Mouse (Mus musculus): ENCODE measurements around the gene She. TPM values are rescaled to one million over a fixed set of nuclear protein-coding genes. Genes with fewer than 3 reads are reported as not detected.

Gene She
- polyA plus RNA-seq, 1 experiment from 2014 or later: 2.8 TPM

DNA sequence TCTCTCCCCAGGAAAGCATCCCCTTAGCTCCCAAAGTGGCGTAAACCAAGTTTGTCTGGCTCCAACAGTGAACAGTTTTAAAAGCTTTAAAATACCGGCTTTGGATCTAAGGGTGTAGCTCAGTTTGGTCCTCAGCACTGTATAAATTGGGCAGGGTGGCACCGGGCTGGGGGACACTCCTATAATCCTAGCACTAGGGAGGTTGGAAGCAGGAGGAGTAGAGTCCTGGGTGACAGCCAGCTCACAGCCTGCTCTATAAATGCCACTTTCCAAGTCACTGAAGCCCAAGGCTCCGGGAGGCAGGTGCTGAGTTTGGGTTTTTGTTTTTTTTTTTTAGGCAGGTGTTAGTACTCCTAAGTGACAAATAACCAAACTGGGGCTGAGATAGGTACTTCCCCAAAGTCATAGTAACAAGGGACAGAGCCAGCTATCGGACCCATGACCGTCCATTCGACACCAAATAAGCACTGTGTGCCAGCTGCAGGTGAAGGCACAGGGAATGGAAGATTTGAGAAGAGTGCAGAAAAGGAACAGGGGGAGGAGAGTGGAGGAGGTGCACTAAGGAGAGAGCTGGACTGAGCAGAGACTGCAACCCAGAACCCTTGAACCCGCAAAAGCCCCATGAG is 51.5 kb downstream of the She start:
- H3K4me1 ChIP-seq (replicated peaks; ENCODE audit: control insufficient read depth, insufficient read depth, low read length): no peaks in the 10 kb centered on the region
- no peak overlapping the region for H3K9ac ChIP-seq
- H3K27ac ChIP-seq: no peak overlapping the region
- no peaks in the 10 kb centered on the region for H3K36me3 ChIP-seq (replicated peaks; ENCODE audit: control insufficient read depth, insufficient read depth)
- H3K9me3 ChIP-seq (ENCODE audit: control insufficient read depth, low read length): no peaks in the 10 kb centered on the region
- no peak for DNase-seq (ENCODE audit: low spot score)
- ATAC-seq (ENCODE audit: low FRiP score): no peak
- no peak overlapping the region for H3K4me3 ChIP-seq (replicated peaks; ENCODE audit: low read length)
- WGBS: 76% methylated on average over 8 of the region's 8 CpGs
- H3K27me3 ChIP-seq (ENCODE audit: control insufficient read depth, insufficient read depth, low read length): no peaks in the 10 kb centered on the region
- no peak overlapping the region for H3K4me2 ChIP-seq (replicated peaks)

DNA sequence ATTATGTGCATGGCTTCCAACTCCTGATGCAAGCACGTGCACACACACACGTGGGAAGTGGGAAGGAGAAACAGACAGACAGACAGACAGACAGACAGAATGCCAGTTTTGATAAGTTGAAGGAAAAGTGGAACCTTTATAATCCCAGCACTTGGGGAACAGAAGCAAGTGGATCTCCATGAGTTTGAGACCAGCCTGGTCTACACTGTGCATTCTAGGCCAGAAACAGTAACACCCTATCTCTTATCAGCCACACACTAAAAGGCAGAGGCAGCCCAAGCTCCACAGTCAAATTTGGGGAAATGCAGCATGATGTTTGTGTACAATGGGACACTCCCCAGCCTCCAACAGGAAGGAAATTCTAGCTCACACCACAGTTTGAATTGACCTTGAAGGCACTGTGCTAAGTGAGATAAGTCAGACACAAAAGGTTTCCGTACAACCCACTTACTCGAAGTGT is 52.4 kb downstream of the She start:
- Histone ChIP-seq H3K4me2 (replicated peaks) (no peak overlapping the region), H3K9ac (no peak overlapping the region), H3K9me3 (ENCODE audit: control insufficient read depth, low read length) (no peaks in the 10 kb centered on the region), H3K4me1 (replicated peaks; ENCODE audit: control insufficient read depth, insufficient read depth, low read length) (no peaks in the 10 kb centered on the region), H3K36me3 (replicated peaks; ENCODE audit: control insufficient read depth, insufficient read depth) (no peaks in the 10 kb centered on the region), H3K27ac (no peak overlapping the region), H3K27me3 (ENCODE audit: control insufficient read depth, insufficient read depth, low read length) (no peaks in the 10 kb centered on the region), H3K4me3 (replicated peaks; ENCODE audit: low read length) (no peak overlapping the region)
- ATAC-seq (ENCODE audit: low FRiP score): no peak
- 92% methylated on average over 4 of the region's 4 CpGs for WGBS
- DNase-seq (ENCODE audit: low spot score): no peak

DNA sequence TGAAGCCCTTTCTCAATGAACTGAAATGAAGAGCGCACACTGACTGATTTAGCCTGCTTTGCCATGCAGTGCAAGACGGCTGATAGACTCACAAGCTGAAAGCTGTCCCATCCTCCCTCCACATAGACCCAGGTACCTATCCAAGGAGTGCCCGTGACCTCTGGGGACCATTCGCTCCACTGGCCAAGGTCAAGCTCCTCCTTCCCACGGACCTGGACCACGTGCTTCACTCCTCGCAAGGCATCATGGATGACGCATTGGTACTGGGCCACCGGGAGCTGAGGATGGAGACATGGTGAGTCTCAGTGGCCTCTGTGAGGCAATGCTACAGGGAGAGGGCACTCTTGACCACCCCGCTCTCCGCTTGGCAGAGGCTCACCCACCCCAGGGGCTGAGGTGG is 54.6 kb downstream of the She start:
- Histone ChIP-seq H3K9me3 (ENCODE audit: control insufficient read depth, low read length) (no peaks in the 10 kb centered on the region), H3K9ac (no peak overlapping the region), H3K4me2 (replicated peaks) (no peak overlapping the region), H3K4me1 (replicated peaks; ENCODE audit: control insufficient read depth, insufficient read depth, low read length) (no peaks in the 10 kb centered on the region), H3K27me3 (ENCODE audit: control insufficient read depth, insufficient read depth, low read length) (no peaks in the 10 kb centered on the region), H3K4me3 (replicated peaks; ENCODE audit: low read length) (no peak overlapping the region), H3K36me3 (replicated peaks; ENCODE audit: control insufficient read depth, insufficient read depth) (no peaks in the 10 kb centered on the region), H3K27ac (no peak overlapping the region)
- ATAC-seq (ENCODE audit: low FRiP score): no peak
- no peak for DNase-seq (ENCODE audit: low spot score)
- 95% methylated on average over 11 of the region's 11 CpGs for WGBS

DNA sequence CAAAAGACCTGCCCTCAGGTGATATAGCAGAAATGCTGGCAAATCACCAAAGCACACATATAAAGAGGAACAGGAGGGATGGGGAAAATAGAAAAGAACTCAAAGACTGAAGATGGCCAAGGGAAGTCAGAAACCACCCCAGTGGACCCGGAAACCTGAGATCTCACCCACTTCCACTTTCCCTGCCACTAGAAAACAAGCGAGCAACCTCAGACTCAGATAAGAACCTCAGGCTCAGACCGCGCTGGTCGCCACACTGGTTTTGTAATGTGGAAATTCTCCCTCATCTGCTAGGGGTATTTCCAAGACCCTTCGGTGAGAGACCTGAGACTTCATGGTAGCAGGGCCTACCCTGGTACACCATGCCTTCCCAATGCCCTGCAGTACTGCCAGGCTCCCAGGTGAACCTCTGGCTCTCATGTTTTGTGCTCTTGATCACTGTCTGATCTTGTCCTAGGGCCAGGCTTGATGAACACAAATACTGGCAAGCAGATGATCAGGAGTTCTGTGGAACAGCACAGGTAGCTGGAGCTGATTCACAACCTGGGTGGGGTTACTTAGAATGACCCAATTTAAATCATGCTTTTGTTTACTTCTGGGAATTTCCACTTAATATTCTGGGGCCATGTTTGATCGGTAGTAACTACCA is 56.5 kb downstream of the She start:
- Histone ChIP-seq H3K27ac (no peak overlapping the region), H3K4me3 (replicated peaks; ENCODE audit: low read length) (no peak overlapping the region), H3K4me1 (replicated peaks; ENCODE audit: control insufficient read depth, insufficient read depth, low read length) (no peaks in the 10 kb centered on the region), H3K36me3 (replicated peaks; ENCODE audit: control insufficient read depth, insufficient read depth) (no peaks in the 10 kb centered on the region), H3K4me2 (replicated peaks) (no peak overlapping the region), H3K27me3 (ENCODE audit: control insufficient read depth, insufficient read depth, low read length) (no peaks in the 10 kb centered on the region), H3K9ac (no peak overlapping the region), H3K9me3 (ENCODE audit: control insufficient read depth, low read length) (no peaks in the 10 kb centered on the region)
- 97% methylated on average over 7 of the region's 7 CpGs for WGBS
- ATAC-seq (ENCODE audit: low FRiP score): no peak
- DNase-seq (ENCODE audit: low spot score): no peak

DNA sequence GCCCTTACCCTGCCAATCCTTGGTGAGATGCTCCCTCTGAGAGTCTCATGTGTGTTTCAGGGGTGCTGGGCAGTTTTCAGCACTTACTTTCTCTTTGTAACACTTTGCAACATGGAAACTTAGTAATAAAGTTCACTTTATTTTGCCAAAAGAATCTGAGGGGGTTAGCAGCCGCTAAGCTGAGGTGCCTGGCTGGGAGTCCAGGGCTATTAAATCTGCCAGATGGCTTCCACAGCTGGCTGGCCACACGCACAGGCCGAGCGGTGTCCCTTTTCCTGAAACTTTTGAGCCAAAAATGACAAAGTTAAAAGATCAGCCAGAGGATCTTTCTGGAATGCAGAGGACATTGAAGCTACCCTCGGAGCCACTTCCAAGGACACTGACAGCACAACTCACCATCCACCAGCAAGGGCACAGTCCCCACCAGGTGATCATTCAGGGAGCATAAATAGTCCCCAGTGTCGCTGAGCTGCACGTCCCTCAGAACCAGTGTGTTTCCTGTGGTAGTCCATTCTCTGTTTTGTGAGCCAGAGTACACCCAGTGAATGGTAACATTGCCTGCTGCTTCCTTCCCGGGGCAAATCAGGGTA is 58.8 kb downstream of the She start:
- no peaks in the 10 kb centered on the region for H3K36me3 ChIP-seq (replicated peaks; ENCODE audit: control insufficient read depth, insufficient read depth)
- H3K27me3 ChIP-seq (ENCODE audit: control insufficient read depth, insufficient read depth, low read length): no peaks in the 10 kb centered on the region
- ATAC-seq (ENCODE audit: low FRiP score) (no peak), DNase-seq (ENCODE audit: low spot score) (no peak)
- no peak overlapping the region for H3K4me3 ChIP-seq (replicated peaks; ENCODE audit: low read length)
- no peaks in the 10 kb centered on the region for H3K9me3 ChIP-seq (ENCODE audit: control insufficient read depth, low read length)
- no peak overlapping the region for H3K9ac ChIP-seq
- H3K4me1 ChIP-seq (replicated peaks; ENCODE audit: control insufficient read depth, insufficient read depth, low read length): no peaks in the 10 kb centered on the region
- no peak overlapping the region for H3K27ac ChIP-seq
- WGBS: 77% methylated on average over 8 of the region's 8 CpGs
- H3K4me2 ChIP-seq (replicated peaks): no peak overlapping the region

DNA sequence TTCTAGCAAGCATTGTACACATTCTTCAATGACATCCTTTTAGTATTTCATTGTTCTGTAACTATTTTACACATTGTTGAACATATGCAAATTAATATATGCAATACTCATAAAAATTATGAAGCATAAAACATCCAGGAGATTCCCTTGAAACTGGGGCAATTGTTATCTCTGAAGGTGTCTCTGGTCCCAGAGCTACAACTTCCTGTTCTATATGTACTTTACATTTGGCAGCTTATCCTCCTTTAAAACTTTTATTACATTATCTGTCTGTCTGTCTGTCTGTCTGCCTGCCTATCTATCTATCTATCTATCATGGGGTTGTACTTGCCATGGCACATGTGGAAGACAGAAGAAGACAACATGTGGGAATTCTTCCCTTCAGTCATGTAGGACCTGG is 60.5 kb downstream of the She start:
- no peak overlapping the region for H3K4me2 ChIP-seq (replicated peaks)
- no peak overlapping the region for H3K27ac ChIP-seq
- H3K4me3 ChIP-seq (replicated peaks; ENCODE audit: low read length): no peak overlapping the region
- H3K27me3 ChIP-seq (ENCODE audit: control insufficient read depth, insufficient read depth, low read length): no peaks in the 10 kb centered on the region
- H3K36me3 ChIP-seq (replicated peaks; ENCODE audit: control insufficient read depth, insufficient read depth): no peaks in the 10 kb centered on the region
- ATAC-seq (ENCODE audit: low FRiP score) (no peak), DNase-seq (ENCODE audit: low spot score) (no peak)
- H3K9me3 ChIP-seq (ENCODE audit: control insufficient read depth, low read length): no peaks in the 10 kb centered on the region
- H3K4me1 ChIP-seq (replicated peaks; ENCODE audit: control insufficient read depth, insufficient read depth, low read length): no peaks in the 10 kb centered on the region
- H3K9ac ChIP-seq: no peak overlapping the region

DNA sequence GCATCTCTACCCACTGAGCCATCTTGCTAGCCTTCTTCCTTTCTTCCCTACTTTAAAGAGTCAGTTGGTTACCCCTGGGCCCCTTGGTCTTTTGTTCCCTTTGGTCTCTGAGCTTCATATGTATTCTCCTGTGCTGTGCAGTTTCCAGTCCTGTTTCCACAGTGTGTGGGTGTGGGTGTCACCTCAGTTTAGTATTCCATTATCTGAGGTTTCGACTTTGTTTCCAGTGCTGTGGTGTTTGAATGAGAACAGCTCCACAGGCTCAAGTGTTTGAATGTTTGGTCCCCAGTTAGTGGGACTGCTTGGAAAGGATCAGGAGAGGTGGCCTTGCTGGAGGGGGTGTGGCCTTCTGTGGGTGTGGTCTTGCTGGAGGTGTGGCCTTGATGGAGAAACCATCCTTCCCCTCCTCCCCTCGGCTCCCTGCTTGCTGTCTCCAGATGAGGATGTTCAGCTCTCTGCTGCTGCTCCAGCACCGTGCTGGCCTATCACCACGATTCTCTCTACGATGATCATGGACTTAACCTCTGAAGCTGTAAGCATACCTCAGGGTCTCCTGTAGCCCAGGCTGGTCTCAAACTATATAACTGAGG is 61.4 kb downstream of the She start:
- no peaks in the 10 kb centered on the region for H3K36me3 ChIP-seq (replicated peaks; ENCODE audit: control insufficient read depth, insufficient read depth)
- H3K4me1 ChIP-seq (replicated peaks; ENCODE audit: control insufficient read depth, insufficient read depth, low read length): no peaks in the 10 kb centered on the region
- H3K9me3 ChIP-seq (ENCODE audit: control insufficient read depth, low read length): no peaks in the 10 kb centered on the region
- H3K4me2 ChIP-seq (replicated peaks): no peak overlapping the region
- H3K9ac ChIP-seq: no peak overlapping the region
- H3K27me3 ChIP-seq (ENCODE audit: control insufficient read depth, insufficient read depth, low read length): no peaks in the 10 kb centered on the region
- DNase-seq (ENCODE audit: low spot score) (no peak), ATAC-seq (ENCODE audit: low FRiP score) (no peak)
- whole genome bisulfite sequencing: 87% methylated on average over 5 of the region's 5 CpGs
- H3K4me3 ChIP-seq (replicated peaks; ENCODE audit: low read length): no peak overlapping the region
- H3K27ac ChIP-seq: no peak overlapping the region

DNA sequence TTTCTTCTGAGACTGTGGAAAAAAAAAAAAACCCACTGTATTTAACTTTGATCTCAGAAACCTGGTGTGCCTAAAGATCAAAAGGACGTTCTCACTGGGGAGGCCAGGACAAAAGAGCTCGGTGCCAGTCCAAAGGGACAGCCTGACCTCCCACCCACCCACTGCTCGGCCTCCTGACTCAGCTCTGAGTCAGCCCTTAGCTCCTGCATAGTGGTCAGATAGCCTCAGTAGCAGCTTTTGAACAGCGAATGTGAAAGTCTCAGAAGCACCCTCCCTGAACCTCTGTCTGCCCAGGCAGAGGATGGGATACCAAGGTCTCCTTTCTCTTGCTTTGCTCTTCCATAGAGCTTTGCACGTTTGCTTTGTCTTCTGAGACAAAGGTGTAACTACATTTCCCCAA is 65.4 kb downstream of the She start:
- Histone ChIP-seq H3K9ac (no peak overlapping the region), H3K4me1 (replicated peaks; ENCODE audit: control insufficient read depth, insufficient read depth, low read length) (no peaks in the 10 kb centered on the region), H3K4me3 (replicated peaks; ENCODE audit: low read length) (no peak overlapping the region), H3K27ac (no peak overlapping the region), H3K36me3 (replicated peaks; ENCODE audit: control insufficient read depth, insufficient read depth) (no peaks in the 10 kb centered on the region), H3K27me3 (ENCODE audit: control insufficient read depth, insufficient read depth, low read length) (no peaks in the 10 kb centered on the region), H3K9me3 (ENCODE audit: control insufficient read depth, low read length) (no peaks in the 10 kb centered on the region), H3K4me2 (replicated peaks) (no peak overlapping the region)
- ATAC-seq (ENCODE audit: low FRiP score): no peak
- 6% methylated on average over 5 of the region's 5 CpGs for WGBS
- DNase-seq (ENCODE audit: low spot score): no peak

DNA sequence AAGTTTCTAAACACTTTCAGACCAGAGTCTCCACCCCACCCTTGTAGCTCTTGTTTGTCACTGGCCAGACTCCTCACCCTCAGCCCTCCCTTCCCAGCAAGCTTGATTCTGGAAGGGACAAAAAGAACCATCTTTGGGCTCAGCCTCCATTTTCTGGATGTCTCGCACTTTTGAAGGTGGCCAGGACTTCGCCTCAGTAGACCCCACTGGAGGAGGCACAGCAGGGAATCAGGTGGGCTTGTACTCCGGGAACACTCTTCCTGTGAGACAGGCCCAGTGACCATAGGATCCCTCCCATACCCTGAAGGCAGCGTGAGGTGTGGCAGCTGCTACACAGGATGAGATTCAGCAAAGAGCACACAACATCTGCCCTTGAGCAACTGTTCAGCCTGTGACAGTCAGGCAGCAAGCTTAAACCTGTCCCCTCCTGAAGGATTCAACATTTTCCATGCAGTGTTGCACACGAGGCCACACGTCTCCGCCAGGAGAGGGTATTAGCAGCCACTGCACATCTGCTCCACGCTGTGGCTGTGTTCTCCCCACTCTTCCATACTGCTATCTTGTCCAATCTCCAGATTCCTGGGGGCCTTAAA is 66.1 kb downstream of the She start:
- H3K36me3 ChIP-seq (replicated peaks; ENCODE audit: control insufficient read depth, insufficient read depth): no peaks in the 10 kb centered on the region
- H3K4me2 ChIP-seq (replicated peaks): no peak overlapping the region
- no peaks in the 10 kb centered on the region for H3K4me1 ChIP-seq (replicated peaks; ENCODE audit: control insufficient read depth, insufficient read depth, low read length)
- 61% methylated on average over 8 of the region's 8 CpGs for WGBS
- no peaks in the 10 kb centered on the region for H3K27me3 ChIP-seq (ENCODE audit: control insufficient read depth, insufficient read depth, low read length)
- DNase-seq (ENCODE audit: low spot score): no peak
- no peaks in the 10 kb centered on the region for H3K9me3 ChIP-seq (ENCODE audit: control insufficient read depth, low read length)
- no peak overlapping the region for H3K27ac ChIP-seq
- ATAC-seq (ENCODE audit: low FRiP score): no peak
- H3K9ac ChIP-seq: no peak overlapping the region
- no peak overlapping the region for H3K4me3 ChIP-seq (replicated peaks; ENCODE audit: low read length)
